Mouse (Mus musculus) adipocyte (in vitro differentiated cells): ENCODE data around the gene Klk1b3.
"Not testable (repeated sequence)": the region's sequence is repeated elsewhere in the genome, so short reads cannot be mapped to it uniquely, and the experiment has no call there.

ENCODE experiments used
- DNase-seq: peaks from one replicate; pipeline ENCODE4 v3.0.0-alpha.2; 2016; ENCODE audit warnings: low spot score

The Klk1b3 gene

GRCm38 (mm10) chr7:44197891-44198290 lies at the start of gene Klk1b3:
Klk1b3 (plus strand) TSS chr7:44198191.
- DNase-seq: no peak

DNA sequence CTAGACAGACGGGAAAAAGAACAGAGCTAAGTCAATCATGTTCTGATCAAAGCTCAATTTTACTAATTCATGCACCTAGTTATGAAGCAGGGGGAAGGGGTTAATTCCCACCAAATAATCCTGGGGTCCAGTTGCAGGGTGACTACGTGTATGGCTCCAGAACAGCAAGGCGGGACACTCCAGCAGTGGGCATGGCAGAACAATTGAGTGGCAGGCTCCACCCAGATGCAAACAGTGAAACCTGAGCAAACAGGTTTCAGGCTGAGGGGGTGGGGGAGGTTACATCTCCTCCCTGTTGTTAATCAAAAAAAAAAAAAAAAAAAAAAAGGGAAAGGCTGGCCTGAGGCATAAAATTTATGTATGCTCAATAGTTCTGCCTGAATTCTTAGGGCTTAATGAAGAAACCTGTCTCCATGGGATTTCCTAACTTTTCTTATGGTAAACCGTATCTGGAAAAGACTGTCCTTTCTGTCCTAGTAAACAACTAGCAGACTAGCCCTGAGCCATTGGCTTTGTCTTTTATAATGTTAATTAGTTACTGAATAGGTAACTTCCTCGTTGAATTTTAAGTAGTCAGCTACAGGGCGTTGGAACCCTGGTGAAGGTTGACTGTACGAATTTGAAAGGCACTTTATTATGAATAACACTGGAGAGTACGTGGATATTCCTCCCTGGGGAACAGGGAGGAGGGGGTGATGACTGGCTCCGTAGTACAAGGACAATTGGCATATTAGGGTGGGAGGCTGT lies 18.5 kb upstream of the Klk1b3 start:
- no peak for DNase-seq

- not testable (repeated sequence) for DNase-seq
Measured at GRCm38 (mm10) chr7:44186516-44186915, 11.5 kb upstream of the Klk1b3 start.

- DNase-seq: not testable (repeated sequence)
Measured at GRCm38 (mm10) chr7:44187936-44188335, 10.1 kb upstream of the Klk1b3 start, which contains the start of gene Klk1b24. Klk1b24 (plus strand) TSS chr7:44188236.

DNA sequence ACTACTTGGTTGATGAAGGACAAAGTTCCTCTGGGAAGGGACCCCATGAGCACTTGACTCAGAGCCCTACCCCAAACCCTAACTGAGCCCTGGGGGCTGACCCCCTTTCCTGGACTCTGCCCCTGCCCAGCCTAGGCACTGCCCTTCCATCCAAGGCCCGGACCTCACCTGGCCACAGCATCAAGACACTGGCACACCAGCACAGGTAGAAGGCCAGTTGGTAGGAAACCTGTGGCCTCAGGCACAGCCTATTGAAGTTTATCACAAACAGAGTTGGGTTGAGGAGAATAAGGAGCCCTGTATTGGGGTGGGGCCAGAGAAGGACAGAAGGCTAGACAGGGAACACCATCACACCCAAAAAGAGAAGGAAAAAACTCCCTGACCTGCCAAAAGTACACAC lies 4.5 kb upstream of the Klk1b3 start:
- DNase-seq: not testable (repeated sequence)

GRCm38 (mm10) chr7:44207135-44207534 lies 9.1 kb downstream of the Klk1b3 start, which contains the start of gene Klk1b4:
Klk1b4 (plus strand) TSS chr7:44207435.
- not testable (repeated sequence) for DNase-seq

GRCm38 (mm10) chr7:44208307-44208706 lies 10.3 kb downstream of the Klk1b3 start:
- DNase-seq: no peak

GRCm38 (mm10) chr7:44215645-44216044 lies 17.7 kb downstream of the Klk1b3 start, which contains the start of gene Klk1b5:
Klk1b5 (plus strand) TSS chr7:44215945.
- DNase-seq: no peak

- DNase-seq: not testable (repeated sequence)
Measured at GRCm38 (mm10) chr7:44221601-44222000, 23.6 kb downstream of the Klk1b3 start.

GRCm38 (mm10) chr7:44222335-44222734 lies 24.3 kb downstream of the Klk1b3 start:
- DNase-seq: not testable (repeated sequence)

DNA sequence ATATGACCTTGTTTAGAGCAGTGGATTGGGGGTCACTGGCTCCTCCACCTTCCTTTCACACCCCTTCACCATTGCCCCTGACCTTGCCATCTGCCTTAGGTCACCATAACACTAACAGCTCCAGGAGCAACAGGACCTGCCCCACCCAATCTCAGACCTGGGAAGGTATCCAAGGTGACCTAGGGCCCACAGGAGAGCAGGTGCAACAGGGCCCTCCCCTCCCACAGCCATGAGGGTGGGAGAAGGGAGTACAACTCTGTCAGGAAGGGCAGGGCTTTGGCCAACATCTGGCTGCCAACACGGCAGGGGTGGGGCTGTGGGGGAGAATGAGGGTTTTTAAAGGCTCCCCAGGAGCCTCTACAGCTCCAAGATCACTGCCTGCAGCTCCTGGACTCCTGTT lies 27.1 kb downstream of the Klk1b3 start, which contains the start of gene Klk1:
Gene Klk1, plus strand, starts transcription at position 285 of the 400 bp plus-strand sequence.
- no peak for DNase-seq

DNA sequence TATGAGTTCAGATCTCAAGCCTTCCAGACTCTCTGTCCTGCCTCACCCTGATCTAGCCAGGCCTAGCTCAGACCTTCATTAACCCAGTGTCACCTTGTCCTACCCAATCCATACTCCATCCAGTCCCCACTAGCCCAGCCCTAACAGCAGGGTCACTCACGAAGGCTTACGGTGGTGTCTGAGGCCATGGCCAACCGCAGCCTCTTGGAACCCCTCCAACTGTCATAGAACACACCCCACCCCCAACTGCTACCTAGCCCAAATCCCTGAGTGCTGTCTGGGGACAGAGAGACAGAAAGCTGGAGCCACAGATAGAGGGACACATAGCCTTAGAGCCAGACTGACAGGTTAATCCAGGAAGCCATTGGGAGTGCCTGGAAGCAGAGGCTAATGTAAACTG lies 37.9 kb downstream of the Klk1b3 start, which contains the start of gene Gm36864:
Gene Gm36864, plus strand, starts transcription at position 269 of the 400 bp plus-strand sequence.
- DNase-seq: no peak

GRCm38 (mm10) chr7:44239913-44240312 lies 41.9 kb downstream of the Klk1b3 start:
- DNase-seq: no peak

GRCm38 (mm10) chr7:44240712-44241111 lies 42.7 kb downstream of the Klk1b3 start:
- no peak for DNase-seq

GRCm38 (mm10) chr7:44241163-44241562 lies 43.2 kb downstream of the Klk1b3 start:
- DNase-seq: no peak

GRCm38 (mm10) chr7:44244080-44244479 lies 46.1 kb downstream of the Klk1b3 start:
- no peak for DNase-seq

- DNase-seq: peak; percentile 86
Measured at GRCm38 (mm10) chr7:44246055-44246983, 48.3 kb downstream of the Klk1b3 start, which contains the start of the genes 1700028J19Rik and 2410002F23Rik. 1700028J19Rik (minus strand) TSS chr7:44246695. 2410002F23Rik (plus strand) TSS chr7:44246722.

GRCm38 (mm10) chr7:44246984-44247470 lies 49.0 kb downstream of the Klk1b3 start:
- DNase-seq: peak; percentile 34

GRCm38 (mm10) chr7:44247971-44248370 lies 50.0 kb downstream of the Klk1b3 start:
- no peak for DNase-seq

GRCm38 (mm10) chr7:44249248-44249647 lies 51.3 kb downstream of the Klk1b3 start:
- no peak for DNase-seq

DNA sequence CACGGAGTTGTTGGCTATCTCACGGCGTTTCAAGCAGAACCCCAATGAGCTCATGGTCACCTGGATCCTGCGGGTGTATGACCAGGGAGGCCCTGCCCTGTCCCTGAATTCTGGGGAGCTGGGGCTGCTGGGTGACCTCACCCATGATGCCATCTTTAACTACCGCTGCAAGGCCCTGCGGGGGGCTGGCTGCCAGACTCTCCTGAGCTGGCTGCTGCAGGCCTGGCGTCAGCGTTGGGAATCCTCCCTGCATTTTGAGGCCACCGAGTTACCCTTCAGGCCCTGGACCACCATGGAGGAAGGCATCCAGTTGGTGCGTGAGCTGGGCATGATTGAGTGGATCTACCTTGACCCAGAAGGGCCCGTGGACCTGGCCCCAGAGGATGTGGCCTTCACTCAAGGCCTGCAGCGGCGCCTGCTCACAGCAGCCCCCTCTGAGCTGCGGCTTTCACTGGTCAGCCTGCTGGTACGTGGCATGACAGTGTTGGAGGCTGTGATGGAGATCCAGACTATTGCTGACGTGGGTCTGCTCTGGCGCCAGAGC lies 52.8 kb downstream of the Klk1b3 start:
- DNase-seq: not testable (repeated sequence)
